Mouse (Mus musculus) splenic B cell, adult 2 months (primary cell): ENCODE results near the gene Gm9046.
"Not testable (repeated sequence)": the region's sequence is repeated elsewhere in the genome, so short reads cannot be mapped to it uniquely, and the experiment has no call there.

Source experiments
- DNase-seq: peaks from one replicate; pipeline ENCODE4 v3.0.0-alpha.2; 2011; ENCODE audit warnings: low read depth, low spot score
- H3K27me3 ChIP-seq: 2 replicates; pipeline ENCODE4 v1.6.1; 2012; ENCODE audit warnings: mild to moderate bottlenecking, low read length, moderate library complexity, mixed read lengths; ENCODE audit not compliant: control insufficient read depth, poor library complexity, insufficient read depth, severe bottlenecking
- H3K36me3 ChIP-seq: 2 replicates; pipeline ENCODE4 v1.6.1; 2012; ENCODE audit warnings: mild to moderate bottlenecking, low read length, moderate library complexity, mixed read lengths; ENCODE audit not compliant: control insufficient read depth, poor library complexity, insufficient read depth, severe bottlenecking

Gene Gm9046

DNA sequence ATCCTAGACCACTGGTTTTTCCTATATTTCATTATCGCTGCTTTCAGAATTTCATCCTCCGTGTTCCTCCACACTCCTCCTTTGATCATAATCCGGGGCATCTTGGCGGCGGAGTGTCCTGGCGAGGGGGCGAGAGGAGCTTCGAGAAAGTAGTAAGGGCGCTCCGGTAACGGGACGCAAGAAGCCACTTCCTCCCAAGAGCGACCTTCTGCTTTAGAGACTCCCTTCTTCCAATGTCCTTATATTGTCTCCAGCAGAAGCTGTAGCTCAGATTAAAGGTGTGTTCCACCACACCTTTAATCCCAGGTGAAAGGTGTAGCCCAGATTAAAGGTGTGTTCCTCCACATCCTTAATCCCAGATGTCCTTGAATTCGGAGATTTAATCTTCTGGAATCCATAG, at the start of gene Gm9046:
Gene Gm9046 (minus strand): TSS at position 101 of the 400 bp plus-strand sequence.
- not testable (repeated sequence) for H3K36me3 ChIP-seq, H3K27me3 ChIP-seq, DNase-seq

DNA sequence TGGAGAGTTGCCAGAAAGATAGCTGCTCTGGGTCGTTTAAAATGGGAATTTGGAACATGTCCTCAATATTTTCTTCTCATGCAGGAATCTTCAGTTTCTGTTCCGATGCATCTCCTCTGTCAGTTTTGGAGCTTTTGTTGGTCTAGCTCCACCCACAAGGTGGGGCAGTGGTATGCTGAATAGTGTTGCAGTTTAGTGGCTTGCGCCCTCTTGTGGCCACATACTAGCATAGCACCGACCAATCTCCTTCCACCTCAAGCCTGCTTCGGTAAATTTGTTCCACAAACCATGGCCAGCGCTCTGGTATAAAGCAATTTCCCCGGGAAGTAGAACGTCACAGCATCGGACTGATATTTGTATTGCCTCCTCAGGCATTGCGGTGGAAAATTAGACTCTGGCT, 27.4 kb upstream of the Gm9046 start:
- DNase-seq, result peak; percentile 89

DNA sequence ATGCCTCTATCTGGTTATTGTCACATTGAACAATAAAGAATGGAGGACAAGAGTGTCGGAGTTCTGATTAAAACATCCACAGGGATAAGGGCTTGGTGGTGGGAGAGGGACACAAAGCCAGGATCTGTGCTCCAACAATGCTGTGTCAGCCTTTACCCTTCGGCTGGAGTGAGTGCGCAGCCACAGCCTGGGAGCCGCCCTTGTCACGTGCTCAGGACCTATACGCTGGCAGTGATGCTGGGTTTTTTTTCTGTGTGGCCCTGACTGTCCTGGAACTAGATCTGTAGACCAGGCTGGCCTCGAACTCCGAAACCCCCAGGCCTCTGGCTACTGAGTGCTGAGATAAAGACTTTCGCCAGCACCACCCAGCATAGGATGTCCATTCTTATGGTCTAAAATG, 26.5 kb upstream of the Gm9046 start:
- no peaks in the 10 kb centered on the region for H3K27me3 ChIP-seq
- no peak for DNase-seq
- H3K36me3 ChIP-seq, result no peaks in the 10 kb centered on the region

More for the DNA sequence above, 27.4 kb upstream of the Gm9046 start:
- H3K36me3 ChIP-seq, result no peaks in the 10 kb centered on the region
- H3K27me3 ChIP-seq, result no peaks in the 10 kb centered on the region

DNA sequence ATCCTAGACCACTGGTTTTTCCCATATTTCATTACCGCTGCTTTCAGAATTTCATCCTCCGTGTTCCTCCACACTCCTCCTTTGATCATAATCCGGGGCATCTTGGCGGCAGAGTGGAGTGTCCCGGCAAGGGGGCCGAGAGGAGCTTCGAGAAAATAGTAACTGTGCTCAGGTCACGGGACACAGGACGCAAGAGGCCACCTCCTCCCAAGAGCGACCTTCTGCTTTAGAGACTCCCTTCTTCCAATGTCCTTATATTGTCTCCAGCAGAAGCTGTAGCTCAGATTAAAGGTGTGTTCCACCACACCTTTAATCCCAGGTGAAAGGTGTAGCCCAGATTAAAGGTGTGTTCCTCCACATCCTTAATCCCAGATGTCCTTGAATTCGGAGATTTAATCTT, 10.9 kb upstream of the Gm9046 start, which contains the start of gene Gm9049:
Gene Gm9049 (minus strand): TSS at position 101 of the 400 bp plus-strand sequence.
- not testable (repeated sequence) for H3K36me3 ChIP-seq, DNase-seq

DNA sequence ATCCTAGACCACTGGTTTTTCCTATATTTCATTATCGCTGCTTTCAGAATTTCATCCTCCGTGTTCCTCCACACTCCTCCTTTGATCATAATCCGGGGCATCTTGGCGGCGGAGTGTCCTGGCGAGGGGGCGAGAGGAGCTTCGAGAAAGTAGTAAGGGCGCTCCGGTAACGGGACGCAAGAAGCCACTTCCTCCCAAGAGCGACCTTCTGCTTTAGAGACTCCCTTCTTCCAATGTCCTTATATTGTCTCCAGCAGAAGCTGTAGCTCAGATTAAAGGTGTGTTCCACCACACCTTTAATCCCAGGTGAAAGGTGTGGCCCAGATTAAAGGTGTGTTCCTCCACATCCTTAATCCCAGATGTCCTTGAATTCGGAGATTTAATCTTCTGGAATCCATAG, 5.5 kb upstream of the Gm9046 start, which contains the start of gene Gm9048:
Gene Gm9048 (minus strand): TSS at position 101 of the 400 bp plus-strand sequence.
- H3K36me3 ChIP-seq, DNase-seq: not testable (repeated sequence)

More for the DNA sequence above, 10.9 kb upstream of the Gm9046 start, which contains the start of gene Gm9049:
- H3K27me3 ChIP-seq, result not testable (repeated sequence)

DNA sequence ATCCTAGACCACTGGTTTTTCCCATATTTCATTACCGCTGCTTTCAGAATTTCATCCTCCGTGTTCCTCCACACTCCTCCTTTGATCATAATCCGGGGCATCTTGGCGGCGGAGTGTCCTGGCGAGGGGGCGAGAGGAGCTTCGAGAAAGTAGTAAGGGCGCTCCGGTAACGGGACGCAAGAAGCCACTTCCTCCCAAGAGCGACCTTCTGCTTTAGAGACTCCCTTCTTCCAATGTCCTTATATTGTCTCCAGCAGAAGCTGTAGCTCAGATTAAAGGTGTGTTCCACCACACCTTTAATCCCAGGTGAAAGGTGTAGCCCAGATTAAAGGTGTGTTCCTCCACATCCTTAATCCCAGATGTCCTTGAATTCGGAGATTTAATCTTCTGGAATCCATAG, 5.3 kb downstream of the Gm9046 start, which contains the start of gene Gm9045:
Gene Gm9045 (minus strand): TSS at position 101 of the 400 bp plus-strand sequence.
- H3K36me3 ChIP-seq, H3K27me3 ChIP-seq, DNase-seq: not testable (repeated sequence)

More for the DNA sequence above, 5.5 kb upstream of the Gm9046 start, which contains the start of gene Gm9048:
- H3K27me3 ChIP-seq, result not testable (repeated sequence)

DNA sequence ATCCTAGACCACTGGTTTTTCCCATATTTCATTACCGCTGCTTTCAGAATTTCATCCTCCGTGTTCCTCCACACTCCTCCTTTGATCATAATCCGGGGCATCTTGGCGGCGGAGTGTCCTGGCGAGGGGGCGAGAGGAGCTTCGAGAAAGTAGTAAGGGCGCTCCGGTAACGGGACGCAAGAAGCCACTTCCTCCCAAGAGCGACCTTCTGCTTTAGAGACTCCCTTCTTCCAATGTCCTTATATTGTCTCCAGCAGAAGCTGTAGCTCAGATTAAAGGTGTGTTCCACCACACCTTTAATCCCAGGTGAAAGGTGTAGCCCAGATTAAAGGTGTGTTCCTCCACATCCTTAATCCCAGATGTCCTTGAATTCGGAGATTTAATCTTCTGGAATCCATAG, 10.7 kb downstream of the Gm9046 start, which contains the start of gene Gm9044:
Gene Gm9044 (minus strand): TSS at position 101 of the 400 bp plus-strand sequence.
- H3K36me3 ChIP-seq, DNase-seq, H3K27me3 ChIP-seq: not testable (repeated sequence)

DNA sequence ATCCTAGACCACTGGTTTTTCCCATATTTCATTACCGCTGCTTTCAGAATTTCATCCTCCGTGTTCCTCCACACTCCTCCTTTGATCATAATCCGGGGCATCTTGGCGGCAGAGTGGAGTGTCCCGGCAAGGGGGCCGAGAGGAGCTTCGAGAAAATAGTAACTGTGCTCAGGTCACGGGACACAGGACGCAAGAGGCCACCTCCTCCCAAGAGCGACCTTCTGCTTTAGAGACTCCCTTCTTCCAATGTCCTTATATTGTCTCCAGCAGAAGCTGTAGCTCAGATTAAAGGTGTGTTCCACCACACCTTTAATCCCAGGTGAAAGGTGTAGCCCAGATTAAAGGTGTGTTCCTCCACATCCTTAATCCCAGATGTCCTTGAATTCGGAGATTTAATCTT, 16.2 kb downstream of the Gm9046 start, which contains the start of gene Gm9040:
Gene Gm9040 (minus strand): TSS at position 101 of the 400 bp plus-strand sequence.
- not testable (repeated sequence) for H3K36me3 ChIP-seq, H3K27me3 ChIP-seq, DNase-seq

DNA sequence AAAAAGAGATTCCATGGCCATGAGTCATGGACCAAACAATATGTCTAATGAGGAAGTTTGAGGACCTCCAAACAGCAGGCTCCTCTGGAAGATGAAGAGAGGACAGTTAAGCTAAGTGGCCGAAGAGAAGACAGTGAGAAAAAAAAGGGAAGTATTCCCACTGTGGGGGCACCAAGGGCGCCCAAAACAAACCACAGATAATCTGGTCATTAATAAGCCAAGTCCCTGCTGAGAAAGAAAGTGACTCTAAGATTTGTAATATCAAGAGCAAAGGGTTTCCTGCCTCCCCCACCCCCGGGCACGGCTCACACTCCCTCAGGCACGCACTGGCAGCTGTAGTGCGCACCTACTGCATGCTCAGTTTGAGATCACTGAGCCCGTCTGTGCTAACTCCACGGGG, 24.0 kb downstream of the Gm9046 start:
- Histone ChIP-seq H3K27me3 (no peaks in the 10 kb centered on the region), H3K36me3 (no peaks in the 10 kb centered on the region)
- no peak for DNase-seq

DNA sequence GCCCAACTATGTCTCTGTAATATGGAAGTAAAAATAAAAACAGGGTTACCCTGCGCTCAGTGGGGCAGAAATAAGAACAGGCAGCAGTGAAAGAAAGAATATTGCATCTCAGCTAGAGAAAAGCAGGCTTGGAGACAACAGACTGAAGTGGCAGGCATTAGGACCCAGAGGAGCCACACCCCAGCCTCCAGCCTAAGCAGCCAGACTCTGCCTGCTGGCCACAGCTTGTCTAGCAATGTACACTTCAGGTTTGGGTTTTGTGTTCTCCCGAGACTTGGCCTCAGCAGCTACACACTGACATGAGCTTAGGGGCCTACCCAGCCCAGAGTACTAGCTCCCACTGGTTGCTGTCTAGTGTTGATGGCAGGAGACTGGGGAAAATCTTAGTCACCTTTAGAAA, 40.9 kb downstream of the Gm9046 start:
- H3K36me3 ChIP-seq, DNase-seq, H3K27me3 ChIP-seq: not testable (repeated sequence)

DNA sequence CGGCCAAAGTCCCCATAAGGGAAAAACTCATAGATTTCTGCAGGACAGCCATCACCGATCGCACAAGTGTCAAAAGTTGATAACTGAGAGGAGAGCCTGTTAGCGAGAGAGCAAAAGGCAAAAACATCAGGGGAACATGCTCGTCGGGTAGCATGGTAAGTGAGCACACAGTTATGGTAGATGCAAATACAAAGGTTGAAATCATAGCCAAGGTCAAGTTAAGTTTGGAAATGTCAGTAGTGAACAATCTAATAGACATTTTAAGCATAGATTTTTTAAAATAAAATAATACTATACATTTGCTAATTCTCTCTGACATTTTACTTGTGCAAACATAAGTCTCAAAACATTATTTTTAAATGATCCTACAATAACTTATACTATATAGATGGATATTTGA, 48.1 kb downstream of the Gm9046 start, which contains the start of gene Iltifb:
Gene Iltifb (minus strand): TSS at position 101 of the 400 bp plus-strand sequence.
- no peaks in the 10 kb centered on the region for H3K27me3 ChIP-seq
- H3K36me3 ChIP-seq, result no peaks in the 10 kb centered on the region
- no peak for DNase-seq
